Mouse (Mus musculus) lung, adult 2 months (tissue): Measurements from ENCODE around the gene Gm3033. TPM values are rescaled to one million over a fixed set of nuclear protein-coding genes. Genes with fewer than 3 reads are reported as not detected.
"Not testable (repeated sequence)": the region's sequence is repeated elsewhere in the genome, so short reads cannot be mapped to it uniquely, and the experiment has no call there.

ENCODE experiments used
- DNase-seq: peaks from one replicate; pipeline ENCODE4 v3.0.0; 2022
- H3K4me1 ChIP-seq: fragments of 200-500 bp; 2 replicates; pipeline ENCODE4 v1.6.1; 2011; ENCODE audit warnings: low read length; ENCODE audit not compliant: control insufficient read depth, insufficient read depth
- H3K4me3 ChIP-seq: fragments of 200-500 bp; replicated peaks from 2 replicates; pipeline ENCODE3; 2011; ENCODE audit warnings: low read depth, mild to moderate bottlenecking, control low read depth, low read length; ENCODE audit errors: extremely low read depth
- WGBS: fragments of 180-500 bp; shearing (Covaris S2); methylation state at CpG from one replicate; pipeline ENCODE4 v1.1.7; 2018; 5-methylcytosine and 5-hydroxymethylcytosine counted together
- polyA plus RNA-seq: library from polyadenylated mRNA; depleted of rRNA; stranded (reverse); fragments of >200 nt; gene quantifications from 2 replicates; pipeline ENCODE4 v1.2.3, GENCODE M21; 2012; rRNA removed

Gm3033 gene
- polyA plus RNA-seq, result not detected in 2 replicates

DNA sequence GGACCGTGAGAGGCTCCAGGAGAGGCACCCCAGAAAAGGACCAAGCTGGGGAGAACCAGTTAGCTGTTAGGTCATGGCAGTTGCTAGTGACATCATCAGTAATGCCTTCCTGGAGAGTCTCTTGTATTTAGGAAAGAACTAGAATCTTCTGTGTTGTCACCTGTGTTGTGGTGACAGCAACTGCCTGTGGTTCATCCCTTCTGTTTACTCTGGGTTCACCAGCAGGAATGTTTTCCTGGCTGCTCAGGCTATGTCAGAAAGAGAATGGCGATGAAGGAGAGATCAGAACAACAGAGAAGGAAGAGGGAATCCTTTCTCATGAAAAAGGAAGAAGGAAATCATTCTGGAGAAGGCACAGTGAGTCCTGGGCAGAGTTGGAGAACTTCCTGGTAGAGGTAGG is at the start of gene Gm3033:
Gene Gm3033 (plus strand): TSS at position 301 of the 400 bp plus-strand sequence.
- DNase-seq, H3K4me3 ChIP-seq, H3K4me1 ChIP-seq: not testable (repeated sequence)
- WGBS, result no CpG with 5 or more reads among the region's 2 CpGs

DNA sequence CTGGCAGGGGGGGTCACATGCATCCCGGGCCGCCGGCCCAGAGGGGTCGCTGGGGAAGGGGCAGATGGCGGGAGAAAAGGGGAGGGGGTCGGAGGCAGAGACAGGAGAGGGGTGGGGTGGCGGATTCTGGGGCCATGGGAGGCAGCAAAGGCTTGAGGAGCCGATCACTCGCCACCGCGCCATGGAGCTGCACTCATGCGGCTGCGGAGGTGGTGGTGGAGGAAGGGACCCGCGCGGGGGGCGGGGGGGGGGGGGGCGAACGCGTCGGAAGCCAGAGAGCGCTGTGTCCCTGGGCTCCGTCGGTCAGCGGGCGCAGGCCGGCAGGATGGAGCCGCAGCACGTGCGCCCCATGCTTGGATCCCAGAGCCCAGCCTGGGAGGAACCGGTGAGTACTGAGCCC is 36.3 kb upstream of the Gm3033 start, which contains the start of gene Gm3002:
Gene Gm3002 (plus strand): TSS at position 301 of the 400 bp plus-strand sequence.
- not testable (repeated sequence) for DNase-seq, H3K4me3 ChIP-seq, H3K4me1 ChIP-seq
- no CpG with 5 or more reads among the region's 31 CpGs for WGBS

DNA sequence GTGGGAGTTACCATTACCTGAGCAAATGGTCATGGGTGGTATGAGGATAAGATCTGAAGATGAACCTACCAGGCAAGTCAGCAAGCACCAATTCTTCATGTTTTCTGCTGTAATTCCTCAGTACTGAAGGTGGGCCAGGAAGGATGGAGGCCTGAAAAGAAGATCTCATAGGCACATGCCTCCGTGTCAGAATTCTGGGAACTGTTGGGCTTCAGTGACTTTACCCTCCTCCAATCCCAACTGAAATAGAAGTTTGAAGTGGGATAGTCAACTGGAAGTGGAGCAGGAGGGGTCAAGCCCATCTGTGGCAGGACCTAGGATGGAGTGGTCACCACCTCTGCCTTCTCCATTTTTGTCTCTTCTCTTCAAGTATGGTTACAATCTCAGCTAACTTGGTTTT is 37.8 kb downstream of the Gm3033 start, which contains the start of gene Gm2916:
Gene Gm2916 (plus strand): TSS at position 301 of the 400 bp plus-strand sequence.
- not testable (repeated sequence) for H3K4me1 ChIP-seq, DNase-seq, H3K4me3 ChIP-seq
- WGBS, result no CpG with 5 or more reads among the region's 1 CpGs

Other genes starting within 250 kb of the Gm3033 start
- not detected in 2 replicates for gene Gm3012, start 211.7 kb upstream of the Gm3033 start, polyA plus RNA-seq
- not detected in 2 replicates for gene Gm3020, start 194.2 kb upstream of the Gm3033 start, polyA plus RNA-seq
- not detected in 2 replicates for gene Gm3043, start 157.5 kb upstream of the Gm3033 start, polyA plus RNA-seq
- gene Gm3002, start 36.2 kb upstream of the Gm3033 start, polyA plus RNA-seq, result 0.17 TPM in 1 of 2 replicates, not detected in the other
- gene Gm2916, start 37.9 kb downstream of the Gm3033 start, polyA plus RNA-seq, result not detected in 2 replicates
- gene Gm3029, start 85.5 kb downstream of the Gm3033 start, polyA plus RNA-seq, result not detected in 2 replicates
- 0.07 TPM in 1 of 2 replicates, not detected in the other for gene Gm3095, start 117.3 kb downstream of the Gm3033 start, polyA plus RNA-seq
- not detected in 2 replicates for gene Gm3099, start 152.1 kb downstream of the Gm3033 start, polyA plus RNA-seq
- not detected in 2 replicates for gene Gm5796, start 177.7 kb downstream of the Gm3033 start, polyA plus RNA-seq
- gene Gm3115, start 237.9 kb downstream of the Gm3033 start, polyA plus RNA-seq, result not detected in 2 replicates